8 mouse cellular contexts compared by ENCODE assay signal in genomic region chr17:24896241-24896992, GRCm38 (mm10). TPM values are rescaled to one million over a fixed set of nuclear protein-coding genes. Genes with fewer than 3 reads are reported as not detected.
DNase-seq lines count a peak whose midpoint lies in the region; ATAC-seq and TF ChIP-seq lines count a peak whose summit lies in the region.

TSS of gene Nme3 (plus strand) at chr17:24896500.

- peak; percentile 17; the same call in 1 of the 2 replicates for TF ChIP-seq CTCF in heart, adult 2 months (IDR thresholded peaks at IDR 0.05)
- 0 out of 2 replicates have a peak, but pooled peaks have one; percentile 21 for TF ChIP-seq CTCF in kidney, adult 2 months (conservative IDR thresholded peaks at IDR 0.05; ENCODE audit: insufficient read depth, insufficient read length, low read depth, low read length)

- TF ChIP-seq POLR2A in heart, adult 2 months (IDR thresholded peaks at IDR 0.05; ENCODE audit: insufficient read depth, low read depth, low read length) = peak; percentile 47; the same call in 1 of the 2 replicates
- peak; percentile 27 for TF ChIP-seq POLR2A in kidney, adult 2 months (IDR thresholded peaks at IDR 0.05; ENCODE audit: low read depth, low read length)

- peak within 1 kb of the TSS; percentile 89 for H3K4me3 ChIP-seq in embryonic facial prominence, embryonic 11.5 days (ENCODE audit: low read depth, low read length)
- peak within 1 kb of the TSS; percentile 93 for H3K4me3 ChIP-seq in heart, adult 2 months
- peak within 1 kb of the TSS; percentile 87 for H3K4me3 ChIP-seq in kidney, adult 2 months (ENCODE audit: insufficient read depth, low read depth, low read length)
- peak within 1 kb of the TSS; percentile 90 for H3K4me3 ChIP-seq in limb, embryonic 15.5 days
- peak within 1 kb of the TSS; percentile 86 for H3K4me3 ChIP-seq in midbrain, embryonic 16.5 days (ENCODE audit: low read depth, low read length)

- H3K36me3 ChIP-seq in embryonic facial prominence, embryonic 11.5 days (replicated peaks; ENCODE audit: control insufficient read depth, insufficient read depth, low read depth, low read length) = peaks cover 26% of the 10 kb centered on the region
- H3K36me3 ChIP-seq in heart, adult 2 months (ENCODE audit: control insufficient read depth, insufficient read depth, low read length) = no peaks in the 10 kb centered on the region
- H3K36me3 ChIP-seq in kidney, adult 2 months (ENCODE audit: control insufficient read depth, insufficient read depth, low read length) = peaks cover 2% of the 10 kb centered on the region; the same call in 1 of the 2 replicates
- H3K36me3 ChIP-seq in limb, embryonic 15.5 days = peaks cover 67% of the 10 kb centered on the region
- peaks cover 39% of the 10 kb centered on the region for H3K36me3 ChIP-seq in midbrain, embryonic 16.5 days (ENCODE audit: control insufficient read depth, insufficient read depth, low read length)

- peaks cover 9% of the 10 kb centered on the region for H3K4me1 ChIP-seq in embryonic facial prominence, embryonic 11.5 days (ENCODE audit: control insufficient read depth, insufficient read depth, low read length)
- H3K4me1 ChIP-seq in heart, adult 2 months (ENCODE audit: control insufficient read depth, insufficient read depth, low read length) = peaks cover 3% of the 10 kb centered on the region
- peaks cover 9% of the 10 kb centered on the region; the same call in 1 of the 2 replicates for H3K4me1 ChIP-seq in kidney, adult 2 months (ENCODE audit: control insufficient read depth, insufficient read depth, low read length)
- H3K4me1 ChIP-seq in limb, embryonic 15.5 days = peaks cover 40% of the 10 kb centered on the region
- peaks cover 32% of the 10 kb centered on the region for H3K4me1 ChIP-seq in midbrain, embryonic 16.5 days (ENCODE audit: control insufficient read depth, insufficient read depth, low read length)

- peak within 1 kb of the TSS; percentile 62; the same call in 1 of the 2 replicates for H3K27ac ChIP-seq in embryonic facial prominence, embryonic 11.5 days (replicated peaks; ENCODE audit: low read depth, low read length)
- peak within 1 kb of the TSS; percentile 92 for H3K27ac ChIP-seq in heart, adult 2 months
- H3K27ac ChIP-seq in kidney, adult 2 months (ENCODE audit: insufficient read depth, low read depth, low read length) = peak within 1 kb of the TSS; percentile 79
- H3K27ac ChIP-seq in limb, embryonic 15.5 days = peak within 1 kb of the TSS; percentile 89
- H3K27ac ChIP-seq in midbrain, embryonic 16.5 days (ENCODE audit: low read length) = peak within 1 kb of the TSS; percentile 84

- 2% methylated on average over 50 of the region's 50 CpGs for WGBS in embryonic facial prominence, embryonic 11.5 days
- WGBS in heart, adult 2 months = 1% methylated on average over 50 of the region's 50 CpGs
- WGBS in kidney, adult 2 months = 1% methylated on average over 47 of the region's 50 CpGs
- WGBS in limb, embryonic 15.5 days = 1% methylated on average over 50 of the region's 50 CpGs
- under 1% methylated on average over 48 of the region's 50 CpGs for WGBS in midbrain, embryonic 16.5 days

- H3K79me2 ChIP-seq in heart, adult 2 months (replicated peaks; ENCODE audit: control insufficient read depth, insufficient read depth, low read length) = no peaks in the 10 kb centered on the region

- intact Hi-C loops in heart, adult 2 months (cut with DNase I) = no loop called here

- no peaks in the 10 kb centered on the region for H3K27me3 ChIP-seq in embryonic facial prominence, embryonic 11.5 days (ENCODE audit: control insufficient read depth, insufficient read depth, low read length)
- H3K27me3 ChIP-seq in heart, adult 2 months (ENCODE audit: control insufficient read depth, insufficient read depth, low read length) = no peaks in the 10 kb centered on the region
- no peaks in the 10 kb centered on the region for H3K27me3 ChIP-seq in kidney, adult 2 months (replicated peaks; ENCODE audit: control insufficient read depth, insufficient read depth, low read length)
- H3K27me3 ChIP-seq in limb, embryonic 15.5 days = no peaks in the 10 kb centered on the region
- H3K27me3 ChIP-seq in midbrain, embryonic 16.5 days (ENCODE audit: control insufficient read depth, insufficient read depth, low read depth, low read length) = no peaks in the 10 kb centered on the region

- H3K4me2 ChIP-seq in embryonic facial prominence, embryonic 11.5 days (ENCODE audit: low read depth, low read length) = peak within 1 kb of the TSS; percentile 95
- peak within 1 kb of the TSS; percentile 95 for H3K4me2 ChIP-seq in limb, embryonic 15.5 days
- peak within 1 kb of the TSS; percentile 97 for H3K4me2 ChIP-seq in midbrain, embryonic 16.5 days (ENCODE audit: low read length)

- no peak for TF ChIP-seq EP300 in heart, adult 2 months (IDR thresholded peaks at IDR 0.05; ENCODE audit: insufficient read depth, low read depth, low read length)

- peak; percentile 89 for DNase-seq in A20 (ENCODE audit: low read depth, low spot score)
- DNase-seq in adrenal gland, postnatal 36 days = peak; percentile 86 to 91
- DNase-seq in embryonic facial prominence, embryonic 11.5 days (ENCODE audit: low spot score) = peak; percentile 77
- DNase-seq in heart, adult 2 months = peak; percentile 80 to 82
- DNase-seq in kidney, adult 2 months = peak; percentile 91
- peak; percentile 69 to 74 for DNase-seq in spleen, postnatal 14 days (ENCODE audit: low spot score in 2 of 2)

- no peaks in the 10 kb centered on the region for H3K9me3 ChIP-seq in embryonic facial prominence, embryonic 11.5 days (replicated peaks; ENCODE audit: control insufficient read depth, low read length)
- no peaks in the 10 kb centered on the region for H3K9me3 ChIP-seq in limb, embryonic 15.5 days
- no peaks in the 10 kb centered on the region for H3K9me3 ChIP-seq in midbrain, embryonic 16.5 days (replicated peaks; ENCODE audit: control insufficient read depth, low read length, poor library complexity, severe bottlenecking)

- peak; percentile 58 for ATAC-seq in embryonic facial prominence, embryonic 11.5 days (replicated peaks; ENCODE audit: insufficient number of reproducible peaks, low FRiP score, low TSS enrichment, low read depth)
- no peak for ATAC-seq in limb, embryonic 15.5 days (ENCODE audit: insufficient number of reproducible peaks, low FRiP score, low TSS enrichment, low read depth)
- ATAC-seq in midbrain, embryonic 16.5 days = peak; percentile 61

- H3K9ac ChIP-seq in embryonic facial prominence, embryonic 11.5 days (replicated peaks; ENCODE audit: low read length) = peak within 1 kb of the TSS; percentile 84
- H3K9ac ChIP-seq in heart, adult 2 months (ENCODE audit: low read depth, low read length) = peak within 1 kb of the TSS; percentile 94
- peak within 1 kb of the TSS; percentile 92 for H3K9ac ChIP-seq in limb, embryonic 15.5 days
- peak within 1 kb of the TSS; percentile 73 for H3K9ac ChIP-seq in midbrain, embryonic 16.5 days (ENCODE audit: low read depth, low read length)

RNA-seq across cellular contexts. Expression of gene Nme3, which starts in this region (rescaled TPM):
- total RNA-seq in adrenal gland, postnatal 36 days (2021) = 100 to 1,000 TPM in 1 of 2 experiments, 10 to 100 TPM in 1; 51.3 to 113 TPM
- polyA plus RNA-seq in embryonic facial prominence, embryonic 11.5 days (2014; fragmentation: Nextera tagmentation; extraction: Ambion mirVana) = 49.4 and 52.8 TPM in 2 replicates
- 10 to 100 TPM; 30.7 to 37.7 TPM for total RNA-seq in heart, adult 2 months (2021)
- 46.4 and 55.2 TPM in 2 replicates for polyA plus RNA-seq in heart, adult 2 months (2012; rRNA removed)
- 112 and 115 TPM in 2 replicates for polyA plus RNA-seq in kidney, adult 2 months (2012; rRNA removed)
- 31.9 and 36.0 TPM in 2 replicates for polyA plus RNA-seq in limb, embryonic 15.5 days (2015; fragmentation: Nextera tagmentation; extraction: Ambion mirVana)
- 79.7 and 88.6 TPM in 2 replicates for polyA plus RNA-seq in midbrain, embryonic 16.5 days (2015; fragmentation: Nextera tagmentation; extraction: Ambion mirVana)
